Comparison of ENCODE assay signal across 8 mouse cellular contexts in genomic region chr8:94703972-94704668, GRCm38 (mm10). TPM values are rescaled to one million over a fixed set of nuclear protein-coding genes. Genes with fewer than 3 reads are reported as not detected.
DNase-seq lines count a peak whose midpoint lies in the region; ATAC-seq and TF ChIP-seq lines count a peak whose summit lies in the region.

No protein-coding gene starts in this region.

- peak; percentile 88 for ATAC-seq in embryonic facial prominence, embryonic 13.5 days (ENCODE audit: insufficient number of reproducible peaks, insufficient read depth, low FRiP score, low TSS enrichment, low read depth)
- ATAC-seq in limb, embryonic 13.5 days (ENCODE audit: low FRiP score, low read depth): peak; percentile 91
- peak; percentile 93 for ATAC-seq in midbrain, embryonic 16.5 days

- DNase-seq in 3134 (ENCODE audit: extremely low read depth, insufficient read length, low spot score): peak; percentile 86
- peak; percentile 92 to 94 for DNase-seq in adrenal gland, postnatal 36 days
- peak; percentile 94 to 99 for DNase-seq in heart, adult 2 months
- peak; percentile 95 to 99 for DNase-seq in kidney, adult 8-10 months
- peak; percentile 98 to 100 for DNase-seq in spleen, postnatal 10 days (ENCODE audit: low spot score in 2 of 2)

- peaks cover 4% of the 10 kb centered on the region; the same call in 1 of the 2 replicates for H3K4me1 ChIP-seq in embryonic facial prominence, embryonic 13.5 days
- H3K4me1 ChIP-seq in heart, adult 2 months (ENCODE audit: control insufficient read depth, insufficient read depth, low read length): peaks cover 12% of the 10 kb centered on the region
- no peaks in the 10 kb centered on the region for H3K4me1 ChIP-seq in limb, embryonic 13.5 days
- H3K4me1 ChIP-seq in midbrain, embryonic 16.5 days (ENCODE audit: control insufficient read depth, insufficient read depth, low read length): peaks cover 4% of the 10 kb centered on the region; the same call in 1 of the 2 replicates

- no peaks in the 10 kb centered on the region for H3K79me2 ChIP-seq in heart, adult 2 months (replicated peaks; ENCODE audit: control insufficient read depth, insufficient read depth, low read length)

- WGBS in embryonic facial prominence, embryonic 13.5 days: under 1% methylated on average over 35 of the region's 35 CpGs
- WGBS in heart, adult 2 months: 1% methylated on average over 35 of the region's 35 CpGs
- WGBS in limb, embryonic 13.5 days: under 1% methylated on average over 35 of the region's 35 CpGs
- WGBS in midbrain, embryonic 16.5 days: under 1% methylated on average over 35 of the region's 35 CpGs

- H3K4me2 ChIP-seq in embryonic facial prominence, embryonic 13.5 days: peak overlapping the region; percentile 70
- peak overlapping the region; percentile 73 for H3K4me2 ChIP-seq in limb, embryonic 13.5 days (replicated peaks)
- H3K4me2 ChIP-seq in midbrain, embryonic 16.5 days (ENCODE audit: low read length): peak overlapping the region; percentile 58

- TF ChIP-seq POLR2A in heart, adult 2 months (IDR thresholded peaks at IDR 0.05; ENCODE audit: insufficient read depth, low read depth, low read length): 0 out of 2 replicates have a peak, but pooled peaks have one; percentile 30

- peak overlapping the region; percentile 65 for H3K9ac ChIP-seq in embryonic facial prominence, embryonic 13.5 days
- no peak overlapping the region; the same call in 1 of the 2 replicates for H3K9ac ChIP-seq in heart, adult 2 months (ENCODE audit: low read depth, low read length)
- H3K9ac ChIP-seq in limb, embryonic 13.5 days: peak overlapping the region; percentile 68
- H3K9ac ChIP-seq in midbrain, embryonic 16.5 days (ENCODE audit: low read depth, low read length): peak overlapping the region; percentile 73

- H3K36me3 ChIP-seq in embryonic facial prominence, embryonic 13.5 days: no peaks in the 10 kb centered on the region
- no peaks in the 10 kb centered on the region for H3K36me3 ChIP-seq in heart, adult 2 months (ENCODE audit: control insufficient read depth, insufficient read depth, low read length)
- H3K36me3 ChIP-seq in limb, embryonic 13.5 days: no peaks in the 10 kb centered on the region
- H3K36me3 ChIP-seq in midbrain, embryonic 16.5 days (ENCODE audit: control insufficient read depth, insufficient read depth, low read length): no peaks in the 10 kb centered on the region

- H3K27me3 ChIP-seq in embryonic facial prominence, embryonic 13.5 days: 0 out of 2 replicates have a peak, but pooled peaks cover under 1% of the 10 kb centered on the region
- no peaks in the 10 kb centered on the region for H3K27me3 ChIP-seq in heart, adult 2 months (ENCODE audit: control insufficient read depth, insufficient read depth, low read length)
- peaks cover 5% of the 10 kb centered on the region; the same call in 1 of the 2 replicates for H3K27me3 ChIP-seq in limb, embryonic 13.5 days
- H3K27me3 ChIP-seq in midbrain, embryonic 16.5 days (ENCODE audit: control insufficient read depth, insufficient read depth, low read depth, low read length): no peaks in the 10 kb centered on the region; the same call in 1 of the 2 replicates

- TF ChIP-seq CTCF in heart, adult 2 months (IDR thresholded peaks at IDR 0.05): peak; percentile 92

- H3K27ac ChIP-seq in embryonic facial prominence, embryonic 13.5 days: no peak overlapping the region
- peak overlapping the region; percentile 12; the same call in 1 of the 2 replicates for H3K27ac ChIP-seq in heart, adult 2 months
- H3K27ac ChIP-seq in limb, embryonic 13.5 days: no peak overlapping the region
- H3K27ac ChIP-seq in midbrain, embryonic 16.5 days (ENCODE audit: low read length): peak overlapping the region; percentile 88

- H3K9me3 ChIP-seq in embryonic facial prominence, embryonic 13.5 days: no peaks in the 10 kb centered on the region
- no peaks in the 10 kb centered on the region for H3K9me3 ChIP-seq in limb, embryonic 13.5 days
- no peaks in the 10 kb centered on the region for H3K9me3 ChIP-seq in midbrain, embryonic 16.5 days (replicated peaks; ENCODE audit: control insufficient read depth, low read length, poor library complexity, severe bottlenecking)

- peak; percentile 92; the same call in 1 of the 2 replicates for TF ChIP-seq EP300 in heart, adult 2 months (IDR thresholded peaks at IDR 0.05; ENCODE audit: insufficient read depth, low read depth, low read length)

- intact Hi-C loops in heart, adult 2 months (cut with DNase I): loop anchor here (1.0 to 2.0 kb wide), 5 partner anchors 101 to 212 kb away; partner anchors contain the start of gene Cpne2

- peak overlapping the region; percentile 53 for H3K4me3 ChIP-seq in embryonic facial prominence, embryonic 13.5 days
- H3K4me3 ChIP-seq in heart, adult 2 months: peak overlapping the region; percentile 74; the same call in 1 of the 2 replicates
- H3K4me3 ChIP-seq in limb, embryonic 13.5 days: peak overlapping the region; percentile 52
- H3K4me3 ChIP-seq in midbrain, embryonic 16.5 days (ENCODE audit: low read depth, low read length): peak overlapping the region; percentile 54

RNA-seq across cellular contexts. Expression of gene Pllp, which starts 8.0 kb away (rescaled TPM):
- total RNA-seq in adrenal gland, postnatal 36 days (2021): under 1 TPM; 0.82 to 0.99 TPM
- polyA plus RNA-seq in embryonic facial prominence, embryonic 13.5 days (2015; fragmentation: Nextera tagmentation; extraction: Ambion mirVana): 3.4 and 4.1 TPM in 2 replicates
- total RNA-seq in heart, adult 2 months (2021): under 1 TPM; 0.55 to 0.63 TPM
- 1.1 and 2.6 TPM in 2 replicates for polyA plus RNA-seq in heart, adult 2 months (2012; rRNA removed)
- polyA plus RNA-seq in limb, embryonic 13.5 days (2015; fragmentation: Nextera tagmentation; extraction: Ambion mirVana): 0.50 and 0.83 TPM in 2 replicates
- 1.7 and 3.4 TPM in 2 replicates for polyA plus RNA-seq in midbrain, embryonic 16.5 days (2015; fragmentation: Nextera tagmentation; extraction: Ambion mirVana)

RNA-seq across cellular contexts. Expression of gene Arl2bp, which starts 37.7 kb away (rescaled TPM):
- 10 to 100 TPM; 71.0 to 73.8 TPM for total RNA-seq in adrenal gland, postnatal 36 days (2021)
- 152 and 163 TPM in 2 replicates for polyA plus RNA-seq in embryonic facial prominence, embryonic 13.5 days (2015; fragmentation: Nextera tagmentation; extraction: Ambion mirVana)
- total RNA-seq in heart, adult 2 months (2021): 10 to 100 TPM; 77.2 to 84.1 TPM
- polyA plus RNA-seq in heart, adult 2 months (2012; rRNA removed): 107 and 148 TPM in 2 replicates
- polyA plus RNA-seq in limb, embryonic 13.5 days (2015; fragmentation: Nextera tagmentation; extraction: Ambion mirVana): 151 and 160 TPM in 2 replicates
- polyA plus RNA-seq in midbrain, embryonic 16.5 days (2015; fragmentation: Nextera tagmentation; extraction: Ambion mirVana): 179 and 183 TPM in 2 replicates

RNA-seq across cellular contexts. Expression of gene Ccl22, which starts 41.3 kb away (rescaled TPM):
- total RNA-seq in adrenal gland, postnatal 36 days (2021): not detected
- polyA plus RNA-seq in embryonic facial prominence, embryonic 13.5 days (2015; fragmentation: Nextera tagmentation; extraction: Ambion mirVana): not detected in 2 replicates
- total RNA-seq in heart, adult 2 months (2021): not detected
- 0.14 and 0.41 TPM in 2 replicates for polyA plus RNA-seq in heart, adult 2 months (2012; rRNA removed)
- polyA plus RNA-seq in limb, embryonic 13.5 days (2015; fragmentation: Nextera tagmentation; extraction: Ambion mirVana): not detected in 2 replicates
- not detected in 2 replicates for polyA plus RNA-seq in midbrain, embryonic 16.5 days (2015; fragmentation: Nextera tagmentation; extraction: Ambion mirVana)

Comparison
In these comparisons a context has a peak if more than half of its experiments do, and no peak if none do; other contexts are left out.
1. H3K27ac ChIP-seq: peak in heart, adult 2 months (single experiment) and midbrain, embryonic 16.5 days (single experiment); none in embryonic facial prominence, embryonic 13.5 days (single experiment) and limb, embryonic 13.5 days (single experiment).
2. Peak in every context shown above with its lines, with median percentiles within 50 percentile points of each other: DNase-seq, ATAC-seq, H3K4me2 ChIP-seq and H3K4me3 ChIP-seq.